Mouse (Mus musculus) kidney, adult 8-10 months (tissue): ENCODE results near the gene H2-M10.5.
A peak's percentile ranks its signal among the peaks of the same experiment; 100 is the strongest.
"Not testable (repeated sequence)": the region's sequence is repeated elsewhere in the genome, so short reads cannot be mapped to it uniquely, and the experiment has no call there.

Experiments
- DNase-seq, 2 experiments: peaks; one replicate each; pipeline ENCODE4 v3.0.0; 2022

The H2-M10.5 gene

GRCm38 (mm10) chr17:36772610-36773009 lies at the start of gene H2-M10.5:
TSS of gene H2-M10.5 (plus strand) at chr17:36772910.
- DNase-seq = not testable (repeated sequence)

- peak in 1 of 2 experiments; percentile 3 for DNase-seq
Observed at GRCm38 (mm10) chr17:36726046-36726445, 46.7 kb upstream of the H2-M10.5 start.

GRCm38 (mm10) chr17:36763816-36764215 lies 8.9 kb upstream of the H2-M10.5 start:
- no peak for DNase-seq

DNA sequence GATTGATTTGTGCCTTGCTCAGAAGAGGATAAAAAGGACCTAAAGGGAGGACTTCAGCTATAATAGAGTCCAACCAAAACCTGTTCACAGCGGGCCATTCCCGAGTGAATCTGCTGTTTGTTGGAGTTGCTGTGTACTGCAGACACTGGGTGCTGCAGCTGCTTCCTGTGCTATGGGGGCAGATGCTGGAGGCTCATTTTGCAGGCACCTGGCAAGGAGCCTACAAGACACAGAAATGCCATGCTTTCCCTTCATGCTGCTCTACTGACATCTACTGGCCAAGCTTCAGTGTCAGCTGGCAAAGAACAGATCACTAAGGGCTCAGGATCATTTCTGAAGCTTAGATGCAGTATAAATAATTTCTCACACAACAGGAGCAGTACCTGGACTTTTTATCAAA lies 8.5 kb upstream of the H2-M10.5 start:
- DNase-seq = peak; percentile 4 to 23

DNA sequence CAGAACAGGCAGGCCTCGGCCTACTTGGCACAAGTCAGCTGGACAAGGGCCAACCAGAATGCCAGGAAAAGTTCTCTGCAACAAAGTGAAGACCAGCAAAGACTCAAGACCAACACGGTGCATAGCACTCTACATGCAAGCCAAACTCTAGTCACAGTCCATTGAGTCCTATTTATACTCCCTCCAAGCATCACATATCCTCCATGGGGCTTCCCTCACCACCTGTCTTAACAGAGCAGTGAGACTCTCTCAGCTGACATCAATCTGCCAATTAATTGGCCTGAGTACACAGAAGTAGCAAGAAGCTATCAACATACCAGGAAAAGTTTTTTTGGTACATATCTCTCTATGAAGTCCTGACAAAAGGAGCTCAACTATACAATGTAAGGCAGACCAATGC lies 7.3 kb upstream of the H2-M10.5 start:
- DNase-seq = peak in 1 of 2 experiments; percentile 16

- DNase-seq = no peak
Observed at GRCm38 (mm10) chr17:36781533-36781932, 8.8 kb downstream of the H2-M10.5 start.

DNA sequence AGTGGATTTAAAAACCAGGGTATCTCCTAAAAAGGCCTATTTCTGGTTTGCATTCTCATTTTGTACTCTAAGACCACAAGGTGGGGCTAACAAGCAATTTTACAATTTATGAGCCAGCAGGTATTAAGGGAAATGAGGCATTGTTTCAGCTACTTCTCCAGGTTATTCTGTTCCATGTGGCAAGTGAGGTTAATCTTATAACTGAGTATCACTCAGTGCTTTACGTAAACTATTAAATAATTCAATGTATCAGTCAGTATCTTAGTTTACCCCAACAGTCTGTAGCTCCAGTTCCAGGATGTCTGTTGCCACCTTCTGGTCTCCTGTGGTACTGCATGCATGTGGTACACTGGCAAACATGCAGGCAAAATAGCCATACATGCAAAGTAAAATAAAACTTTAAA lies 13.8 kb downstream of the H2-M10.5 start:
- DNase-seq = peak; percentile 7 to 46

- DNase-seq = no peak
Observed at GRCm38 (mm10) chr17:36788351-36788750, 15.6 kb downstream of the H2-M10.5 start.

- DNase-seq = peak; percentile 72 to 77
Observed at GRCm38 (mm10) chr17:36788801-36789200, 16.1 kb downstream of the H2-M10.5 start.

DNA sequence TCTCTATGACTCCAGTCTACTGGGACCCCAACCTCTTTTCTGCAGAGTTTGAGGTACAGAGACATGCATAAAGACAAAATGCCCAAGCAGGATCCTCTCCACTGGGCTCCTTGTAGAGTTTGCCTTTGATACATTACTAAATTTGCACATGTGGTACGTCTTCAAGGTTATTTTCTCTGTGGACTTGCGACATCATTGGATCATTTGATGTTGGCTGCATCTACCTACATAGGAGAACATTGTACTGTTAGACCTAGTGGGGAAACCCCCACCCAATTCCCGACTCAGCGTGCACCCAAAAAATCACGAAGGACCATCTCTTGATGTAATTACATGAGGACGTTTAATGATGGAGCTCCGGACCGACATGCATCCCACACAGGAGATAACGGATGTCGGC lies 26.8 kb downstream of the H2-M10.5 start:
- no peak for DNase-seq

DNA sequence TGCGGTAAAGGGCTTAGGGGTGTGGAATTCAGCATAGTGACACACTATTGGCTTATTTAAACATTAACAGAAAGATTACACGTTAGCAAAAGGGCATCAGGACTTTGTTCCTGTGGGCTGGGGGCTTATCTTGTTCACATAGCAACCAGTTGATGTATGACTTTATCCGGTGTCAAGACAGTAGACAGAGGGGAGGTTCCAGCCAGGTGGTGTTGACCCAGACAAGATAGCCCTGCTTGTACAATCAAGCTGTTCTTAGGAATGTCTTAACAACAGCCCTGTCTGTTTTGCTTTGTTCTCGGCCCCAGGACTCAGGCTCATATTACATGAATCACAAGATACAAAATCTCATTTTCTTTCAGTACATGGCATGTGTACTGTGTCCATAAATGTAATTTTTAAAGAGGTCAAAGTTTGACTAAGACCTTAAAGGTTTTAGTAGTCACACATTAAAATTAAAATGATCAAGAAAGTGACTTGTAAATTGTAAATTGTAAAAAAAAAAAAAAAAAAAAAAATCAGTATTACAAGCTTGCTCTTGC lies 27.3 kb downstream of the H2-M10.5 start:
- DNase-seq = not testable (repeated sequence)

GRCm38 (mm10) chr17:36811871-36812270 lies 39.2 kb downstream of the H2-M10.5 start, which contains the start of gene H2-M10.6:
TSS of gene H2-M10.6 (plus strand) at chr17:36812171.
- no peak for DNase-seq

- peak; percentile 36 to 76 for DNase-seq
Observed at GRCm38 (mm10) chr17:36824005-36824404, 51.3 kb downstream of the H2-M10.5 start.

DNA sequence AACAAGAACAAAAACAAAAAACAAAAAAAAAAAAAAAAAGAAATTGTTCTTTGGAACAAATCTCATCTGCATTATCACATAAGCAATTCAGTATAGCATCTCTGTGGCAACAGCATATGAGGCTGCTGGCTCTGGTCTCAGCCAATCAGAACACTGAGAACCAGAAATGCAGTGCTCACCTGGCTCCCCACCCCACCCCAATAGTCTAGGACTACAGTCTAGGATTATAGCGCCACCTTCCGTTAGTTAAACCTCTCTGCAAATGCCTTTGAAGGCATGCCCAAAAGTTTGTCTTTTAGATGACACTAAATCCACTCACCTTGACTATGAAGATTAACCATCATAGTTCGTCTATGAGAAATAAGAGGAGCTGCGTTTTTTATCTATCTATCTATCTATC lies 52.8 kb downstream of the H2-M10.5 start:
- DNase-seq = no peak
